Mouse (Mus musculus) embryo, embryonic 11.5 days (tissue): ENCODE measurements at regions not wholly inside any gene's neighbourhood (a gene's known extent, or its start where the extent isn't known, plus 50 kb on each side); places are given as distances from the start of the nearest gene placed in this dataset.

Experiments used
- DNase-seq: peaks from one replicate; pipeline ENCODE4 v3.0.0-alpha.2; 2012; ENCODE audit warnings: low read depth, low spot score

DNA sequence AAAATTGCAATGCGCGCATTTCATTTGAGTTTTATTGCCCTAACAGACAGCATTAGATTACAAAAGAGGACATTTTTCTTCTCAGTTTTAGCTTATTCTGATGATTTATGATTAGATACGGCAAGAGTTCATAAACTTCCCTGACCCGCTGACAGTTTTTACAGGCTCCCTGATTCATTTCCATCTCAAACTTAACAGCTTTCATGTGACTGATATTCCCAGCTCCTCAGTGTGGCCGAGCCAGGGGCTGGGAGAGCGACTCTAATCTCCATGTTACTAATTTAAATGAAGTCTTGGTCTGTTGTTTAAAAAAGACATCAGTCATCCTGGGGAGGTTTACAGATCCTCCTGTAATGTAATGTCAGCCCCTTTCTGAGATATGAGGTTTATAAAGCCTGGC lies 355.5 kb upstream of the Prox1 start:
- DNase-seq, result peak; percentile 24

DNA sequence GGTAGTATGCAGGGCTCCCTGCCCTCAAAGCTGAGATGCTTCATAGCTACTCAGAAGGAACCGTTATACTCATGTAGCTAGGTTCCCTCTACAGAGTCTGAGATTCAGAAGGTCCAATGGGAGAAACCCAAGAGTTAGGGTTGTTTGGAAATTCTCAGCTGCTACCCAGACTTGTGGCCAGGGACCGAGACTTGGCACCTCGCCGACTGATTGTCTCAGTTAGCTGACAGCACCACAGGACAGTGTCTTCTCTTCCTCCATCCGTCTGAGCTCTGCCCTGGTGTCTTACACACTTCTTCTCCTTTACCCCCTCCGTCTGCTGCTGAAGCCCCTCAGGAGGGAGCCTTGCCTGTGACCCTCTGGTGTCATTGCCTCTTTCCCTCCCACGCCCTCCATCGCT lies 329.6 kb upstream of the Prox1 start:
- DNase-seq, result no peak

DNA sequence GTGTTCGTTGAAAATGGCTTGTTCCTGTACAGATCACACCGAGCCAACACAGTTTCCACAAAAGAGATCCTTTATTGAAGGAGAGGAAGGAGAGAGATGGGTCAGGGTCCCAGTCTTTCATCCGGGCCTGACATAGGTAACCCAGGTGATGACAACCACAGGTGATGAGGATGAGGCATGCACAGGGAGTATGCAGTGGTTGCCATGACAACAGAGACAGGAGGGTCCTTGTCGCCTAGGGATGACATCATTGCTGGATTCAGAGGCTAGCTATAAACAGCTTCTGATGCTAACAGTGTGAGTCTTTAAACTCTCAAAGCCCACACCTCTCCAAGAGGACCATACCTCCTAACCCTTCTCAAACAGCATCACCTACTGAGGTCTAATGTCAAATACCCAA lies 327.0 kb upstream of the Prox1 start:
- no peak for DNase-seq

DNA sequence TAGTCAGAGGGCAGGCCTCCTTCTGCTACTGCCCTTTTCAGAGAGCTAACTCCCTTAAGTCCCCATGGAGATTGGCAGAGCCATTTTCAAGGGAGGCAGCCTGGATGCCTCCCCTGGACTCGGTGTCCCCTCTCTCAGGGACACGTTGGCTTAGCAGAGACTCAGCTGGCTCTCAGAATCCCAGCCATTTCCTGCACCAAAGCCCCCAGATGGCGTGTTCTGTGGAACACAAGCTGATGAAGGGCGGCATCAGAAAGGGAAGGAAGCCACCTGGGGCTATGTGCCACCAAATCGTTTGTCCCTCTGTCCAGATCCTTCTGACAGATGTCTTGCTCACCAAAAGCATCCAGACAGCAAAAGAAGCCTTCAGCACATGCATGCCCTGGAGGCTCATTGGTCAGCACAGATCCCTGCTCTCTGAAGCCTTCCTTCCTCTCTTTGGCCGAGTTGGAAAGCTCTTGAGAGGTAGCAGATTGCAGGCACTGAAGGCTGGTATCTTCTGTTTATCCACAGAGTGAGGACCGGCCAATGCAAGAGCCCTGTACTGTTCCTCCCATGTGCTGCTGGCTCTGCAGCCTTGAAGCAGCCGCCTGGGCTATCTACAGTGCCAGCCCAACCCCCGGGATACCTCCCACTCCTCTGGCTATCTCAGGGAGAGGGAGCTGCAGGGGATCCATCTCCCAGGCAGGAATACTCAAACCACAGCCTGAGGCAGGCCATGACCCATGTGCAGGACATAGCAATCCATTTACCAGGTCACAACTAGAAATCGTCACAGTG lies 325.4 kb upstream of the Prox1 start:
- DNase-seq, result no peak

DNA sequence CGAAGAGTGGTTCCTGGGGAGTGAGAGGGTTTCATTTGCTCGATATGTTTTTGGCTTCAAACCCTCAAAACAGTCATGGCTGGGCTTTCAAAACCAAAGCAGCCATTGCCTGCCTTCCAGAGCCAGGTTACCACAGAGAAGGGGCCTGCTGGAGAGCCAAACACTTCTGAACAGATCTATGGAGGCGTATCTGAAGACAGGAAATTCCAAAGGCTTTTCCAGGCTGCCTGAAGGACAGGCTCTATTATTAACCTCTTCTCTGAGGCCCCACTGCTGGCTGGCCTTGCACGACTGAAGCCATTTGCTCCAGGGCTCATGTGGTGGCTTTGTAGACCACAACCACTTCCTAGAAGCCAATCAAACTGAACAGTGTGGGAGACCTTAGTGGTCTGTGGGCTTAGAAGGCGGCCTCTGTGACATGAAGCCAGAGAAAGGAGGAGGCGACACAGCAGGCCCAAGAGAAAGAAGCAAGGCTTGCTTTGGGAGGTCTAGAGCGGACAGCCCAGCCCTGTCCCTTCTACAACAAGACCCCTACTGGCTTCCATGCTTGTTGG lies 316.1 kb upstream of the Prox1 start:
- no peak for DNase-seq

DNA sequence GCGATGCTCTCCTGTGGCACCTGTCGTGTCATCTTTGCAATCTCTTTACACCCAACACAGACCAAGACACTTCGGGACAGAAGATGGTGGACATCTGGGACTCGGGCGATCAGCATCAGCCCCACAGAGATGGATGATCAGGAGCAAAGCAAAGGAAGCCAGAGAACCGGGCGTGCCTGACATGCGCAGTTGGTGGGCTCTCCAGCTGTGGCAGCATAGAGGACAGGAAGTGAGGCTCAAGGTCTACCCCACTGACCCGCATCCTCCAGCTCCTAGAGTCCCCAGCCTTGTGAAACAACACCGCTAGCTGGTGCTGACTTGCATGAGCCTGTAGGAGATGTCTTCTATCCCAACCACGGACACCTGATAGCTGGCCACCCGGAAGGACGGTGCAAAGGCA lies 312.9 kb upstream of the Prox1 start:
- no peak for DNase-seq

DNA sequence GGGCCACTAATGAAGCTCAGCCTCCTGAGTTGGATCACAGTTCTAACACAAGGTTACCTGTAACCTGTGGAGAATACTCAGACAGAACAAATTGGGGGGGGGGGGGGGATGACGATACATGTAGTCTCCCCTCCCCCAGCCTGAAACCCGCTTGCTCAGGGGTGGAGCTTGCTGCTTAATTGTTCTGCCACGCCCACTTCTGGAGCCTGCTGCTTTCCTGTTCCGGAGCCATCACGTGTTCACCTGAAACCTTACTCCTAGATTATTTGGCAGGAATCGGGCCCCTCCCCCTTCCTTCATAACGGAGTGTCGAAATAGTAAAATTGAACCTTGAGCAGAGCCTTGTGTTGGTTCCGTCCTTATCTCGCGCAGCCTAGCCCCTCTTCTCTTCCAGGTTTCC lies 310.6 kb upstream of the Prox1 start:
- no peak for DNase-seq

DNA sequence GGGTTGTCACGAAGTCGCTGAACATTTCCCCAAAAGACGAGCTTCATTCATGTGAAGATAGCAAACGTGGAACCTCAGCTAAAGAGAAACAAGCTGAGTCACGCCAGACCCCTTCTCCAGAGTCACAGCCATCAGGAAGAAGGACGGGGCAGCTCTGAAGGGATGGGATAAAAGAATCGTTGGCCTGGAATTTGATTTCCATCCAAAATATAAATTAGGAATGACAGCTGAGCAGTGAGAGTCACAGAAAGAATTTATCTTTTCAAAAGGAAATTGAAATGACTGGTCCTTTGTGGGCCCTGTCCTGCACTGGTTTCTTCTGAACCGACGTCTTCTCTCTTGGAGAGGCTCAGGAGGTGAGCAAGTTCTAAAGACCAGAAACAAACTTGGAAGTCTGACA lies 310.1 kb upstream of the Prox1 start:
- DNase-seq, result no peak

DNA sequence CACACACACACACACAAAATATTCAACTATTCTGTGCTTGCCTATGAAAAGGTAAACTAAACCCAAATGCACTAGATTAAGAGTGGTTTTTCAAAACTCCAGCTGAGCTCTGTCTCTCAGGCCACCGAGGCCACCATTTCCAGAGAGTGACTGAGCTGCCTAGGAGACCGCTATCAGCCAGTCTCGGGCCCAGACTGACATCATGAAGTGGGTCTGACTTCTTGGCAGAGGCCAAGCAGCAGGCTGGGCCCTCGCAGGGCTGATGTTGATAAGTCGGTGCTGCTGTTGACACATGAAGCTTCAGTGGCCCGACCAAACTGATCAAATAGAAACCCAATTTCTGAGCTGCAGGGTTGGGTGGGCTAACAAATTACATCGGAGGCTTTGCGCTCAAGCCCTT lies 302.2 kb upstream of the Prox1 start:
- DNase-seq, result no peak

DNA sequence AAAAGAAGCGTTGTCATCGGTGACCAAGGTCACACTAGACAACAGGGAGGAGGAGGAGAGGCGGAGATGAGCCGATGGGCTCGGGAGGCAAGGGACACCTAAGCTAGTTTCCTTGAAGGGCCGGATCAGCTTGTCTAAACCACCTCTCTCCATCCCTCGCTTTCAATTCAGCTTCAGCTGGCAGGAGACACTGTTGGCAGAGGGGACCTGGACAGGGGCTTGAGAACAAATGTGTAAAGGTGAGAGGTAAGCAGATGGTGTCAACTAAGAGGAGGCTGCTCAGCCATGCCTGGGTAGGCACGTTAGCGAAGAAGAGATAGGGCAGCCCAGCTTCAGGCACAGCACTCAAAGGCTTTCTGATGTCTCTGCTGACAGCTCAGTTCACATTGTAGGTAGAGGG lies 299.8 kb upstream of the Prox1 start:
- DNase-seq, result no peak

DNA sequence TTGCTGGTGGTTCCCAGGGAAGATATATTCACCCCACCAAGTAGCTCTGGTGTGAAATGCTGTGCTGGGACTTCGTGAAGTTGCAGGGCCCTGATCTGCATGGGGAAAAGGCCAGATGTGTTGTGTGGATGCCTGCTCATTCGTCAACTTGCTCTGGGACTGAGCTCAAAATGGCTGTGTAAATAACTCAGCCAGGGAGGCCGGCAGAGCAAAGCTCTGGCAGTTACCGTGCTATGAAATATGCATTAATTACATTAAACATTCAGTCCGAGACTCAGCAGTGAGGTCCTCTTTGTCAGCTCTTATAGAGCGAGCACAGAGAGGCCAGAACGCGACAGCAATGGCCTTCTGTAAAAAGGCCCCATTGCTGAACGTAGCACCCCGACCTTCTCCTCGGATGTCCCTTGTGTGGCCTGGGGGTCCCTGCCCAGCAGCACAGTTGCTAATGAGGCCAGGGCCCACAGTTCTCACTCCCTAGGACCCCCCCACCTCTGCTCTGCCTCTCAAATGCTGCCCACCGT lies 287.1 kb upstream of the Prox1 start:
- no peak for DNase-seq

DNA sequence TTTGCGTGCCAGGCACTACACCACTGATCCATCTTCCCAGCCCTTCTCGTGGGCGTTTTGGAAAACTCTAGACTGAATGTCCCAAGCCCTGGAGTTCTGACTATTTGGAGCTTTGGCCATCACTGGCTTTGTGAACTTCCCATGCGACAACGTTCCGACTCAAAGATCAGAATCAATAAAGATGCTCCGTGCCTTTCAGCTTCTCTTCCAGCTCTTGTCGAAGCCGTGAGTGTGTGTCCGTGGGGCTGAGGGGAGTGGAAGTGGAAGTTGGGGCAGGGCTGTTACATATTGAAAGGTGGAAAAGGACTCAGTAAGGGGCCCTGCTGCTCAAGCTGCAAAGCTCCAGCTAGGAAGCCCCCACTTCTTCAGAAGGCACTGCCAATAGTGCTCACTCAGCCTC lies 283.0 kb upstream of the Prox1 start:
- no peak for DNase-seq

DNA sequence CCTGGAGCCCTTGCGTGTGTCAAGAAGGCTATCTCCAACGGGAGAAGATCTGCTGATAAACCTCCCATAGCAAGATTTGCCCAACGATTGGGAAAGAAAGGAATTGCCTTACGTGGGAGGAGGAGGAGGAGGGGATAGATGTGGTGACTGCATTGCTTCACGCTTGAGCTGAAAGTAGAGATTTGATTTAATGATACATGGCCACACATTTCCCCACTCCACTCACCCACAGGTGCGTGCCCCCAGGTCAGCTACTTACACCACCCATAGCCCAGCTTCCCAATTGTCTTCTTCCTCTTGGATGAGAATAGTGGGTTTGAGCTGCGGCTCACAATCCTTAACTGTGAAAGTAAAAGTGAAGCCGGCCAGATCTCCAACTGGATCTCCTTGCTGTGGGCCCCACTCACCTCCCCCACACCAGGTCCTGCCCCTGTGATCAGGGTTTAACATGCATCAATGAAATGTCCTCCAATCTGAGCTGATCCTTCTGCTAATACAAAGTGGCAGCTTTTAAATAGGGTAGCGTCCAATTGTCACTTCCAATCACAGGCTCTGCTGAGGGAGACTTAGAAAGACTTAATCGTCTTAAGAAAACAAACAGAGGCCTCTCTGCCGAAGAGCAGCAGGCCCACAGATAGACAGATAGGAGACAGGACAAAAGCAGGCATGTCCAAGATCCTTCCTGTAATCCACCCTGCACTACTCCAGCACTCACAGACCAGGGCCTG lies 281.8 kb upstream of the Prox1 start:
- no peak for DNase-seq

DNA sequence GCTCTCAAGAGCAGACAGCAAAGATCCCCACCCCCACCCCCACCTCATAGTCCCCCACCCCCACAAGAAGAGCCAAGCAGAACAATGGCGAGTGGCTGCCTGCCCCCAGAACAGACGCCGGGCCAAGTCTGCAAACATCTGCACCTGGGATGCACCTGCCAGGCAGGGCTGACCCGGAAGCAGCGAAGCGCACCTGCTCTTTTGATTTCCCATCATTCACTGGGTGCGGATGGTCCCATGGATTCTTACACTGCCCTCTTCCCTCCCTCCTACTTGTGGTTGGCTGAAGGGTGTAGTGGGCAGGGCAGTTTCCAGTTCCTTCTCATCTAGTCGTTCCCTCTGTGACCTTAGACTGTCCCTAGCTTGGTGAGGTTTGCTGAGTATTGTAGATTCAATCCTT lies 277.7 kb upstream of the Prox1 start:
- no peak for DNase-seq

DNA sequence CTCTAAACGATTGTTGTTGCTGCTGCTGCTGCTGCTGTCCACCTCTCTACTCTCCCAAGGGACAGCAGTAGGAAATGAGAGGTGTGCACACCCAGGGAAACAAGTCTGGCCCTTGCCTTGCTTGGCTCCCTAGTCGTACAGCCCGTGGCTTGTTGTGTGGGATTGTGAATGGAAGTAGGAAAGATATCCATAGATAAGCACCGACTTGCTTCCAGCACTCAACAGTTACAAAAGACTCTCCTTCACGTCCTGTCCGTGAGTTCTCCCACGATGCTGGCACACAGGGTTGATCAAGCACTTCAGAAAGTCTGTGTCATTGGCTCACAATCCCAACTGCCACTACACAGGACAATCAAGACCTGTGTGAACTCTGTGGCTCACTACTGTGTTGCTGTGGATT lies 276.7 kb upstream of the Prox1 start:
- no peak for DNase-seq

DNA sequence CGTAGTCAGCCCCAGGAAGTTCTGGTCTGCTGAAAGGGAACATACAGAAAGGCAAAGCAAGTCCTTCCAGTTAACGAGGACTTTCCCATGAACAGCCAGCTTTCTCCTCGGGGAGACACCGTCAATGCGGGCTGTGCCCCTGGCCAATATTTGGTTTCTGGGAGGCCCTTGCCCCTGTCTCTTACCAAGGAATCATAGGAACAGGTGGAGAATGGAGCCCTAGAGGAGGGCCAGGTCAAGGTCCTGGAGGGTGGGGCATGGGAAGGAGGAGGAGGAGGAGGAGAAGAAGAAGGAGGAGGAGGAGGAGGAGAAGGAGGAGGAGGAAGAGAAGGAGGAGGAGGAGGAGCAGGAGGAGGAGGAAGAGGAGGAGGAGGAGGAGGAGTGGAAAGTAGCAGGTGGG lies 276.2 kb upstream of the Prox1 start:
- DNase-seq, result no peak

DNA sequence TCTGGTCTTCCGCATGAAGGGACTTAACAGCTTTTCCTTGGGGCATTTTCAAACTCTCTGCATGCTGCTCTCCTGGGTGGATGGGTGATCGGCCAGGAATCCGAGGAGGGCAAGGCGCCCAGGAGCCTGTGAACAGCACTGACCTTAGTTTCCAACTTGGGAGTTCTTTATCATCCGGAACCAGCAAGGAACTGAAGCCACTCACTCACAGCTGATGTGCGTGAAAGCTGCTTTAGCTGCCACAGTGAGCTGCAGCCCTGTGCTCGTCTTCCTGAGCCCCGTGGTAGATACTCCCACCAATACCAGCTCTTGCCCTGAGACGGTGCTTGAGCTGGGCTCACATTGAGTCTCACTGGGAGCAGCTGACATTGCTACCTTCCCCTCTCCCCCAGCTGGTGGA lies 273.9 kb upstream of the Prox1 start:
- DNase-seq, result no peak

DNA sequence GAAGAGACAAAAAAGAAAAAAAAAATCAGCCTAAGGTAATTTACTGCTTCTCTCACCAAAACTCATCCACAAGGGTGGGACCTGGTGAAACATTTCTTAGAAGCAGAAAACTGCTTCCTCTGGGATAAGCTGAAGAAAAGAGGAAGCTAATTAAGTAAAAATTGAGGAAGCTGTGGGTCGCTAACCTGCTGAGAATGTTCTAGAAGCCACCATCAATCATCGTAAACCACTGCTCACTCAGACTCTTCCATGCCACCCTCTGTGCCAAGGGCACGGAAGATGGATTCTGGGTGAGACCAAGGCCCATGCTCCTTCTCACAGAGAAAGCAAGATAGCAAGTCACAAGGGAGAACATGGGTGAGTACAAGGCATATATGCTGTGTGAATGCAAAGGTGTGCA lies 272.7 kb upstream of the Prox1 start:
- no peak for DNase-seq

DNA sequence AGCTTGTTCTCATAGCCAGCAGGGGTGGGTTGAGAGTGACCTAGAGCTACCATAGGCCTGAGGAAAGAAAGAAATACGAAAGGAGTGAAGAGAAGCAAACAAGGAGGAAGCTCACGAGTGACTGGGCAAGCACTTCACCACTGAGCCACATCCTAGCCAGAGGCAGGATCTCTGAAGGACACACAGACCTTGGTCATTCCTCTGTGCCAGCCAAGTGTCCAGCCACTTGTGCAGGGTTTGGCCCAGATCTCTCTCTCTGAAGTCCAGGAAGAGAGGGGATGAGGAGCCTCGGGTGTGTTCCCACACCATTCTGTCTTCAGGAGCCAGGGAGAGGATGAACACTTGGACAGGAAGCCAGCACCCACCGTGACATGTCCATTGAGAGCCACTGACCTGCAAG lies 271.7 kb upstream of the Prox1 start:
- no peak for DNase-seq

DNA sequence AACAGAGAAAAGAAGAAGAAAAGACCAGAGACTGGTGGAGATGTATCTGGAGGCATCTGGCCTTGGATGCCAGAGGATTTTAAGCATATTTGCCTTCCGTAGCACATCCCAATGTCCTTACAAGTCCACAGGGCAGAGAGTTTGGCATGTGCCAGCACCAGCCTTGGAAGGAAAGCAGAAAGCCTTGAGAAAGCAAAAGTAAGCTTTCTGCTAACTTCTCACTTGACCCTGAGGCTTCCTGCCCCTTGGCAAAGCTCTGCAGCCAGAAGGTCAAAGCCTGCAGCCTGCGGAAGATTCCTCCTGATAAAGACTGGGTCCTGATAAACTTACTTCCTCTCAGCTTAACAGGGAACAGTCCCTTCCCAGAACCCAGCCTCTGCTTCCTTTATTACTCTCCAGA lies 268.3 kb upstream of the Prox1 start:
- DNase-seq, result no peak

DNA sequence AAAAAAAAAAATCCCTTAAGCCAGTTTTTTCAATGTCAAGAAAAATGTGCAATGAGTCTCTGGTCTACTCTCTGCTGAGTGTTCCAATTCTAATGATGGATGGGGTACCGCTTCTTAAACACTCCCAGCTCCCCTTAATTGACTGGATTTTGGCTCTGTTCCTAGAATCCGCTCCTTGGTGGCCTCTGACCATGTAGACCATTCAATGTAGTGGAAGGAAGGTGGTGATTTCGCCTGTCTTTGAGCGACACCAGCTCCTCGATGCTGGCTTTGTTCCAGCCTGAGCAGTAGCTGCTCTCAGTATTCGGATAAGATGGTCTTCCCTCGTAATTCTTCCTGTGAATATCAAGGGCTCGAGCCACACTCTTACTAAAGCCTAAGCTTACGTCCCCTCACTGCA lies 252.4 kb upstream of the Prox1 start:
- DNase-seq, result peak; percentile 23

DNA sequence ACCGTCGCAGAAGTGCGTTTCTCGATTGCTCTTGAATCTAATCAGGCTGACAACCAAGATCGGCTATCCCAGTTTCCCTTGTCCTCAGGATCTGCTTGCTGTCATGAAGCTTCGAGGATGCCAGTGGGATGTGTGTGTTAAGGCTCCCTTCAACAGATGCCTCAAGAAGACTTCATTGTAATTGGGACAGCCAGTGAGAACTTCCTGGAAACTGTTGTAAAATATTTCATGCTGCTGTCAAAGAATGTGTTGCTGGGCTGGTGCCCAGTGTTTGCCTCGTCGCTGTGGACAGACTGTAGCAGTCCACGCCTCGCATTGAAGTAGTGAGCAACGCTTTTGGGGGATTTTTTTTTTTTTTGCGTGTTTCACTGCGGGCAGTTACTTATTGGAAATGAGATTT lies 249.2 kb upstream of the Prox1 start:
- no peak for DNase-seq

DNA sequence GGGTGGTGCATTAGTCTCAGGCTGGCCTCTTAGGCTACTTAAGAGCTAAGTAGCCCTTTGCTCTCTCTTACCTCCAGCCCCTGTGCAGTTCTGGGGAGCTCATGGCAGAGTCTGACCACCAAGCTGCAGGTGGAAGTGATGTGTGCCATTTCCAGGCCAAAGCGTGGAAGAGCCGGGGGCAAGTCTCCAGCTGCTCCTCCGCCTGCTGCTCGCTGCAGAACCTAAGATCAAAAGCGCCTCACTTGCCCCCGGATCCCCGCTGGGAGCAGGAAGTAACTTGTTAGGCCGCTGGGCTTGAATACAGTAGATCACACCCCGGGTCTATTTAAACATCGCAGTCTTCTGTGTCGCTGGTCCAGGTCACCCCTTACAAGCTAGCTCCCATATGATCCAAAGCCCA lies 246.8 kb upstream of the Prox1 start:
- peak; percentile 3 for DNase-seq
